Mouse (Mus musculus): ENCODE measurements around the gene Cep112. TPM values are rescaled to one million over a fixed set of nuclear protein-coding genes. Genes with fewer than 3 reads are reported as not detected.
A peak's percentile ranks its signal among the peaks of the same experiment; 100 is the strongest.

Gene Cep112
- polyA plus RNA-seq, 1 experiment from 2014 or later = 11.8 TPM

DNA sequence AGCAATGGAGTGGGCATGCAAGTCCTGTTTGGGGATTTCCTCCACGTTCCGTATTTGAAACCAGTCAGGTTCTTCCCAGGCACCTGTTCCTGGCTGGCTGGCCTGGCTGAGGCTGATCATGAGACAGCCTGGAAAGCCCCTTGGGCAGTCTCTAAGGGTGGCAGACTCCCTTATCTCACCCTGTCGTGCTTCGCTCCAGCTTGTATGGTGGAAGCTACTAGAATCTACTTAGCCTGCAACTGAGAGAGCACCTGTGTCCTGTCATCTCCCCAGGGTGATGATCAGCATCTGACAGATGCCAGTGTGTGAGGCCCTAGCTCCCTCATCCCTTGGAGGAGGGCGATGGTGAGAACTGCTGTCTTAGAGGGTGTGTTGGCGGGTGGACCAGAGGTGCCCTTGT lies 473.5 kb downstream of the Cep112 start:
- H3K9me3 ChIP-seq (replicated peaks; ENCODE audit: control insufficient read depth, low read length) = no peaks in the 10 kb centered on the region
- H3K27me3 ChIP-seq (ENCODE audit: control insufficient read depth, insufficient read depth, low read length) = peaks cover 14% of the 10 kb centered on the region; the same call in 1 of the 2 replicates
- 47% methylated on average over 6 of the region's 6 CpGs for WGBS (ENCODE audit: insufficient replicate concordance)
- no peak overlapping the region for H3K4me2 ChIP-seq
- no peak overlapping the region for H3K9ac ChIP-seq (ENCODE audit: low read depth, low read length)
- H3K27ac ChIP-seq (ENCODE audit: low read depth, low read length) = no peak overlapping the region
- 0 out of 2 replicates have a peak, but pooled peaks have one; percentile 22 for ATAC-seq (replicated peaks; ENCODE audit: insufficient number of reproducible peaks, low FRiP score, low TSS enrichment)
- no peaks in the 10 kb centered on the region for H3K36me3 ChIP-seq (ENCODE audit: control insufficient read depth, insufficient read depth, low read length)
- H3K4me1 ChIP-seq (ENCODE audit: control insufficient read depth, insufficient read depth, low read length) = peaks cover 18% of the 10 kb centered on the region; the same call in 1 of the 2 replicates
- H3K4me3 ChIP-seq (ENCODE audit: low read depth, low read length) = no peak overlapping the region

DNA sequence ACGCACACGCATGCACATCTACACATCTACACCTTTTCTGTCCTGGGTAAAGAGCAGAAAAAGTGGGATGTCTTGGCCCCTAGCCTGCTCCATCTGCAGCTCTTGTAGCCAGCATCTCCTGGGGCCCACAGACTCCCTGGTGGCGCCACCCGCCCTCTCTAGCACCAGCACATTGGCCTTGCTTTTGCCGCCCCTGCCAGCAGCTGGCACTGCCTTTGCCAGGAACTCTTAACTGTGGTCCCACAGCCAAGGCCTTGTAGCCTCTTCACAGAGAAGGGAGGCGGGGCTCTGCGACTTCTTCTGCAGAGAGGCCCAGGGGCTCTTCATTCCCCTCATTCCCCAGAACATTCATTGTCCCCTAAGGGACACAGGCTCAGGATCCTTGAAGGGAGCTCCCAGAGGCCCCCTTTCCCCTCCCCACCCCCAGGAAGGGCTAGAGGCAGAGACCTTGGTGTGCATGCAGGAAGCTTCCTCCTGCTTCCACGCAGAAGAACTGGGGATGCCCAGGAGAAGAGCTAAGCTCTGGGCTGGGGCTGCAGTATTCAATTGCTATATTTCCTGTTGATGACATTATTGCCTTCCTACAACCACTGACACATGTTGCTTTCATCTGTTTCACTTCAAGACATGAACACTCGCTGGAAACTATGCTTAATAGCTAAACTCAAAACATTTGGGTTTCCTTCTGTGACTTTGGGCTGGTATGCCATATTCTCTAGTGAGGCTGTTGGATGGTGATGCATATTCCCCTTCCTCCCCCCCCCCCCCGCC lies 475.9 kb downstream of the Cep112 start:
- whole genome bisulfite sequencing (ENCODE audit: insufficient replicate concordance) = 81% methylated on average over 10 of the region's 10 CpGs
- Histone ChIP-seq H3K4me3 (ENCODE audit: low read depth, low read length) (no peak overlapping the region), H3K27ac (ENCODE audit: low read depth, low read length) (no peak overlapping the region), H3K27me3 (ENCODE audit: control insufficient read depth, insufficient read depth, low read length) (peaks cover 5% of the 10 kb centered on the region; the same call in 1 of the 2 replicates), H3K4me1 (ENCODE audit: control insufficient read depth, insufficient read depth, low read length) (peaks cover 13% of the 10 kb centered on the region; the same call in 1 of the 2 replicates), H3K36me3 (ENCODE audit: control insufficient read depth, insufficient read depth, low read length) (no peaks in the 10 kb centered on the region), H3K4me2 (no peak overlapping the region), H3K9ac (ENCODE audit: low read depth, low read length) (no peak overlapping the region), H3K9me3 (replicated peaks; ENCODE audit: control insufficient read depth, low read length) (no peaks in the 10 kb centered on the region)
- ATAC-seq (replicated peaks; ENCODE audit: insufficient number of reproducible peaks, low FRiP score, low TSS enrichment) = no peak

DNA sequence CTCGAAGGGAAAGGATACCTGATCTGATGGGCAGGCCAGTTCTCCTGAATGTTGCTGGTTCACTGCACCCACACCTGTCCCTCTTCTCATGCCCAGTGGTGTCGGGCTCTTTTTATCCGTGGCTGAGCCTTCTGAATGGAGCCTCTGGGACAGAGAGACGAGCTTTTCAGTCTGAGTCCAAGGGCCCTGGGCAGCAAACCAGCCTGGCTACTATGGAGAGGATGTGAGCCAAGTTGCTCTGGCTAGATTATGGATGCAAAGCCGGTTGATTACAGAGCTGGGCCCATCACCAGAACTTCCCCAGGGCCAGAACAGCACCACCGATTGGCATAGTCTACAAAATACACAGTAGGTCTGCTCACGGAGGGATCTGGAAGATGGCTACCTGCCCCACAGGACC lies 476.7 kb downstream of the Cep112 start:
- Histone ChIP-seq H3K27ac (ENCODE audit: low read depth, low read length) (no peak overlapping the region), H3K4me2 (no peak overlapping the region), H3K9me3 (replicated peaks; ENCODE audit: control insufficient read depth, low read length) (no peaks in the 10 kb centered on the region), H3K4me3 (ENCODE audit: low read depth, low read length) (no peak overlapping the region), H3K4me1 (ENCODE audit: control insufficient read depth, insufficient read depth, low read length) (peaks cover 13% of the 10 kb centered on the region; the same call in 1 of the 2 replicates), H3K27me3 (ENCODE audit: control insufficient read depth, insufficient read depth, low read length) (peaks cover 8% of the 10 kb centered on the region), H3K36me3 (ENCODE audit: control insufficient read depth, insufficient read depth, low read length) (no peaks in the 10 kb centered on the region), H3K9ac (ENCODE audit: low read depth, low read length) (no peak overlapping the region)
- no peak for ATAC-seq (replicated peaks; ENCODE audit: insufficient number of reproducible peaks, low FRiP score, low TSS enrichment)
- WGBS (ENCODE audit: insufficient replicate concordance) = 77% methylated on average over 7 of the region's 7 CpGs

DNA sequence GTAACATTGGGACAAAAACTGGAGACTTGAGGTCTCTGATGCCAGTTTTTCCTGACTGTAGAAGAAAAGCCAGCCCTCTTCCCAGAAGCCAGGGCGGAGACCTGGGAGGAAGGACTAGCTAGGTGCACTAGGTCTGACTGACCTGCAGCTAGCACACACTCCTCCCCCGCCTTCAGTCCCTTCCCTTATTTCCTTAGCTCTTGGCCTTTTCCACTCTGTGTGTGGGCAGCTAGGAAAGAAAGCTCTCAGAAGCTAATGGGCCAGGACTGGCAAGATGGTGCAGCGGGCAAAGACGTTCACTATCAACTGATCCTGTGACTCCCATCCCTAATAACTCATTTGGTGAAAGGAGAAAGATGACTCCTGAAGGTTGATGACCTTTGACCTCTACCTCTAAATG lies 477.3 kb downstream of the Cep112 start:
- H3K4me3 ChIP-seq (ENCODE audit: low read depth, low read length) = no peak overlapping the region
- H3K9me3 ChIP-seq (replicated peaks; ENCODE audit: control insufficient read depth, low read length) = no peaks in the 10 kb centered on the region
- H3K27me3 ChIP-seq (ENCODE audit: control insufficient read depth, insufficient read depth, low read length) = peaks cover 4% of the 10 kb centered on the region
- no peak overlapping the region for H3K4me2 ChIP-seq
- H3K27ac ChIP-seq (ENCODE audit: low read depth, low read length) = no peak overlapping the region
- WGBS (ENCODE audit: insufficient replicate concordance) = 79% methylated on average over 4 of the region's 4 CpGs
- no peak overlapping the region for H3K9ac ChIP-seq (ENCODE audit: low read depth, low read length)
- ATAC-seq (replicated peaks; ENCODE audit: insufficient number of reproducible peaks, low FRiP score, low TSS enrichment) = no peak
- peaks cover 13% of the 10 kb centered on the region; the same call in 1 of the 2 replicates for H3K4me1 ChIP-seq (ENCODE audit: control insufficient read depth, insufficient read depth, low read length)
- H3K36me3 ChIP-seq (ENCODE audit: control insufficient read depth, insufficient read depth, low read length) = no peaks in the 10 kb centered on the region

- Histone ChIP-seq H3K4me3 (ENCODE audit: low read depth, low read length) (no peak overlapping the region), H3K4me1 (ENCODE audit: control insufficient read depth, insufficient read depth, low read length) (peaks cover 12% of the 10 kb centered on the region), H3K9me3 (replicated peaks; ENCODE audit: control insufficient read depth, low read length) (no peaks in the 10 kb centered on the region), H3K27me3 (ENCODE audit: control insufficient read depth, insufficient read depth, low read length) (peaks cover 20% of the 10 kb centered on the region), H3K9ac (ENCODE audit: low read depth, low read length) (no peak overlapping the region), H3K27ac (ENCODE audit: low read depth, low read length) (no peak overlapping the region), H3K36me3 (ENCODE audit: control insufficient read depth, insufficient read depth, low read length) (no peaks in the 10 kb centered on the region), H3K4me2 (no peak overlapping the region)
- no peak for ATAC-seq (replicated peaks; ENCODE audit: insufficient number of reproducible peaks, low FRiP score, low TSS enrichment)
- WGBS (ENCODE audit: insufficient replicate concordance) = 30% methylated on average over 7 of the region's 7 CpGs
Observed at GRCm38 (mm10) chr11:108906590-108907254, 481.7 kb downstream of the Cep112 start.

DNA sequence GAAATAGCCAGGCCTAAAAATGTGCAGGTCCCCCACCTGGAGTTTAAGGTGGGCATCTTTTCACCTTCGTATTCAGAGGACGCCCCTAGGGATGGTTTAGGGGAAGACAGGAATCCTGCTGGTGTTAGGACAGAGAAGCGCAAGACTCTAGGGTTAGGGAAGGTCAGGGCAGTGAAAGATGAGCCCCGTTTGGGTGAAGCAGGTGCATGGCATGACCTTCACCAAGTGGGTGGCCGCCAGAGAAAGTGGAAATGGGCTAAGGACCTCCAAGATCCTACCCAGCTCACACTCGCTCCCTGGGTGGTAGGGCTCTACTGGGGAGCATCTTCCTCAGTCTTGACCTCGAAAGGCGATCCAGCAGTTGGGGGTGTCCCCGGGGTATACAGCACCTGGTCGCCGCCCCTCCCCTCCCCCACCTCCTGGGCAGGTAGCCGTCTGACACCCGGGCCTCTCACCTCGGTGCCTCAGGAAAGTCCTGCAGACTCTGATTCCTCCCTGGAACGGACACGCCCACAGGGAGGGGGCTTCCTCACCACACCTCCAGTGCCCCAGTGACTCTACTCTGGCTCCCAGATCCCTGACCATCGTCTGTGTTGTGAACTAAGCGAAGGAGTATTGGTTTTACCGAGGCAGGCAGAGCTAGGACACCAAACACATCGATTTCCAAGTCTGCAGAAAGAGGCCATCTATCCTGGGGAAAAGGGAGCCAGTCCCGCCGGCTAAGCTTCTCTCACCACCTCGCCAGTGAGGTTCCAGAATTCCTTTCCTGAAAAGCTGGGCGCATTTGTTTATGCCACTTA lies 484.6 kb downstream of the Cep112 start:
- H3K27ac ChIP-seq (ENCODE audit: low read depth, low read length) = no peak overlapping the region
- 2% methylated on average over 23 of the region's 24 CpGs for WGBS (ENCODE audit: insufficient replicate concordance)
- peak overlapping the region; percentile 53 for H3K4me2 ChIP-seq
- no peaks in the 10 kb centered on the region for H3K36me3 ChIP-seq (ENCODE audit: control insufficient read depth, insufficient read depth, low read length)
- peaks cover 12% of the 10 kb centered on the region for H3K4me1 ChIP-seq (ENCODE audit: control insufficient read depth, insufficient read depth, low read length)
- no peaks in the 10 kb centered on the region for H3K9me3 ChIP-seq (replicated peaks; ENCODE audit: control insufficient read depth, low read length)
- ATAC-seq (replicated peaks; ENCODE audit: insufficient number of reproducible peaks, low FRiP score, low TSS enrichment) = peak; percentile 53; the same call in 1 of the 2 replicates
- H3K9ac ChIP-seq (ENCODE audit: low read depth, low read length) = no peak overlapping the region; the same call in 1 of the 2 replicates
- peaks cover 20% of the 10 kb centered on the region for H3K27me3 ChIP-seq (ENCODE audit: control insufficient read depth, insufficient read depth, low read length)
- peak overlapping the region; percentile 28 for H3K4me3 ChIP-seq (ENCODE audit: low read depth, low read length)

Other genes starting within 250 kb of the Cep112 start
- 0.26 TPM in 1 of 2 replicates, not detected in the other for gene Apoh, start 81.8 kb upstream of the Cep112 start, polyA plus RNA-seq (2014; fragmentation: Nextera tagmentation; extraction: Ambion mirVana)
- gene Prkca, start 81.3 kb upstream of the Cep112 start, polyA plus RNA-seq (2014; fragmentation: Nextera tagmentation; extraction: Ambion mirVana) = 15.7 and 16.9 TPM in 2 replicates

Measured in heart, embryonic 11.5 days (tissue).